Mouse (Mus musculus) ES-E14 (cell line): ENCODE measurements around the gene Ap4m1. TPM values are rescaled to one million over a fixed set of nuclear protein-coding genes. Genes with fewer than 3 reads are reported as not detected.

Experiments used
- DNase-seq: peaks from one replicate; pipeline ENCODE4 v3.0.0-alpha.2; 2013; ENCODE audit warnings: low read depth, low spot score
- H3K27ac ChIP-seq: 2 replicates; pipeline ENCODE4 v1.5.1; 2012; ENCODE audit warnings: low read depth, mild to moderate bottlenecking, low read length, moderate library complexity, mixed read lengths; ENCODE audit not compliant: poor library complexity, insufficient read depth, severe bottlenecking
- H3K36me3 ChIP-seq: 2 replicates; pipeline ENCODE4 v1.6.1; 2012; ENCODE audit warnings: mild to moderate bottlenecking, low read length, moderate library complexity, mixed read lengths; ENCODE audit not compliant: control insufficient read depth, poor library complexity, insufficient read depth, severe bottlenecking
- H3K4me1 ChIP-seq, 2 experiments: fragments of 150-350 bp in 1 of 2; sonication (generic) in 1 of 2; 2 replicates each; pipeline ENCODE4 v1.6.1; 2012; ENCODE audit warnings: low read length in 2 of 2, mild to moderate bottlenecking in 1 of 2, mixed read lengths in 1 of 2; ENCODE audit not compliant: control insufficient read depth in 2 of 2, insufficient read depth in 2 of 2, poor library complexity in 1 of 2
- H3K4me3 ChIP-seq, 2 experiments: fragments of 150-350 bp in 1 of 2; sonication (generic) in 1 of 2; 2 replicates each; pipeline ENCODE4 v1.5.1; 2012; ENCODE audit warnings: low read length in 2 of 2, low read depth in 1 of 2, mild to moderate bottlenecking in 1 of 2, mixed read lengths in 1 of 2; ENCODE audit not compliant: insufficient read depth in 1 of 2, poor library complexity in 1 of 2, severe bottlenecking in 1 of 2
- H3K9ac ChIP-seq: 2 replicates; pipeline ENCODE4 v1.6.1; 2012; ENCODE audit warnings: low read depth, mild to moderate bottlenecking, low read length, mixed read lengths; ENCODE audit not compliant: poor library complexity, insufficient read depth, severe bottlenecking
- H3K9me3 ChIP-seq: fragments of 150-350 bp; sonication (generic); 2 replicates; pipeline ENCODE4 v1.6.1; 2012; ENCODE audit warnings: low read depth, mild to moderate bottlenecking, low read length; ENCODE audit not compliant: control insufficient read depth, insufficient read depth
- CHD2 ChIP-seq: IDR thresholded peaks from 2 replicates; pipeline ENCODE4 v1.6.1; 2014; ENCODE audit warnings: mild to moderate bottlenecking, low read depth, low read length, inconsistent platforms
- HCFC1 ChIP-seq: IDR thresholded peaks from 2 replicates; pipeline ENCODE4 v1.6.1; 2012; ENCODE audit warnings: low read length, inconsistent platforms, borderline replicate concordance; ENCODE audit not compliant: insufficient read depth
- MAFK ChIP-seq: IDR thresholded peaks from 2 replicates; pipeline ENCODE4 v1.6.1; 2014; ENCODE audit warnings: mild to moderate bottlenecking, low read depth, low read length, inconsistent platforms; ENCODE audit not compliant: insufficient read depth
- ZC3H11A ChIP-seq: IDR thresholded peaks from 2 replicates; pipeline ENCODE4 v1.6.1; 2012; ENCODE audit warnings: low read depth, mild to moderate bottlenecking, inconsistent platforms, low read length, borderline replicate concordance
- ZNF384 ChIP-seq: IDR thresholded peaks from 2 replicates; pipeline ENCODE4 v1.6.1; 2012; ENCODE audit warnings: low read depth, low read length, inconsistent platforms
- in situ Hi-C, 2 experiments: fragments of 600-800 bp; cut with MboI; formaldehyde crosslinking; loops; one replicate each; pipeline ENCODE4 v1.15.1; 2025; ENCODE audit warnings: low sequenced_read_pairs in 2 of 2, inconsistent platforms in 1 of 2; ENCODE audit not compliant: unreplicated experiment in 2 of 2
- total RNA-seq: library from RNA; depleted of rRNA; stranded (reverse); fragments of 300-350 nt; gene quantifications from 2 replicates; pipeline ENCODE4 v1.2.3, GENCODE M21; 2012

Ap4m1 gene
- total RNA-seq, 1 experiment = 42.7 TPM

DNA sequence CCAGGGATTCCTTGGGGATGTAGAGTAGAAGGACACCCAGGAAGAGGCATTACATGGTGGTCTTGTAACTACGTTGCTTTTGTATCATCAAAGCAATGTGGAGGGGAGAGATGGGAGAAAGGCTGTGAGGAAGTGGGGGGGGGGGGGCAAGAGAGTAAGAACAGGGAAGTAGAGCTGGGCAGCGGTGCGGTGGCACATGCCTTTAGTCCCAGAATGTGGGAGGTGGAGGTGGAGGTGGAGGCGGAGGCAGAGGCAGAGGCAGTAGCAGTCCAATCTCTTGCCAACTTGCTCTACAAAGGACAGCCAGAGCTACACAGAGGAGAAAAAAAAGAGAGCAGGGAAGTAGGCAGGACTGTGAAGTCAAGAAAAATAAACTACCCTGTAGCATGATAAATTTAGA lies 33.2 kb upstream of the Ap4m1 start:
- Histone ChIP-seq H3K4me1 (no peaks in the 10 kb centered on the region), H3K36me3 (no peaks in the 10 kb centered on the region), H3K27ac (no peak overlapping the region), H3K4me3 (no peak overlapping the region), H3K9me3 (no peaks in the 10 kb centered on the region), H3K9ac (no peak overlapping the region)
- DNase-seq = no peak
- in situ Hi-C loops = no loop called here
- TF ChIP-seq CHD2 = no peak
- no peak for TF ChIP-seq MAFK
- no peak for TF ChIP-seq ZNF384
- no peak for TF ChIP-seq HCFC1
- no peak for TF ChIP-seq ZC3H11A

DNA sequence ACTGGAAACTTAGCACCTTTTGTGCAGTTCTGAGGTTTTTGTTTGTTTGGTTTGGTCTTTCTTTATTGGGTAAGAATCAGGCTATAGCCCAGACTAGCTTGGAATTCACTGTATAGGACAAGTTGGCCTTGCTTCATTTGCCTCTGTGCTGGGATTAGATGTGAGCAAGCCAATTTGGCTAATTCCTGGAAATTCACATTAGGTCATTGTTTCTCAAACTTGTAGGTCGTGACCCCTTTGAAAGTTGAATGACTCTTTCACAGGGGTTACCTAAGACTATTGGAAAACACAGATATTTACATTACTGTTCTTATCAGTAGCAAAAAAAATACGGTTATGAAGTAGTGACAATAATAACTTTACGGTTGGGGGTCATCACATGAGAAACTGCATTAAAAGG lies 17.4 kb upstream of the Ap4m1 start:
- no peak overlapping the region for H3K27ac ChIP-seq
- H3K9me3 ChIP-seq = no peaks in the 10 kb centered on the region
- no peak overlapping the region; the same call in 1 of the 2 replicates for H3K9ac ChIP-seq
- no peak for DNase-seq
- TF ChIP-seq HCFC1 (no peak), CHD2 (no peak), ZNF384 (no peak), ZC3H11A (no peak), MAFK (no peak)
- in situ Hi-C loops = no loop called here
- H3K36me3 ChIP-seq = peaks cover 5% of the 10 kb centered on the region; the same call in 1 of the 2 replicates
- H3K4me1 ChIP-seq = peaks cover 0 to 2% of the 10 kb centered on the region in 2 experiments; a peak in 1 of 4 replicates
- peak overlapping the region in 1 of 2 experiments; percentile 98; a peak in 1 of 4 replicates for H3K4me3 ChIP-seq

DNA sequence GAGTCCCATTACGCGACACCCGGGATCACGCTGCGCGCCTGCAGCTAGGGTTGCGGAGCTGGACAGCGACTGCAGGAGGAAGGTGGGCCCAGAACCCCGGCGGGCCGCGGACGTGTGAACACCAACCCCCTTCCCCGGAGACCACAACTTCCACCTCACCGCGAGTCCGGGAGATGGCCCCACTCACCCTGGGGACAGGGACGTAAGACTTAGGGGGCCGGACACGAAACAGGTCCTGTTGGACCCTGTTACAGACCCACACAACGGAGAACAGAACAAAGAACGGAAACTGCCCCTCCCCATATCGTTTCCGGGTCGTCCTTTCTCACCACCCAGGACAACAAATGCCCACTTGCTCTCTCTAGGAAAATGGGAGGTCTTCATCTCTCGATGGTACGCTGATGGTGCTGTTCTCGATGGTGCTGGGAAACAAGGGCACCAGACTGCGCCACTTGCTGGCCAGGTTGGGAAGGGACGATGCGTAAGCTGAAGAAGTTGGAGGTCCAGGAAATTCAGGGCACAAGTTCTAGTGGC lies 16.3 kb upstream of the Ap4m1 start, which contains the start of gene Zfp113:
TSS of gene Zfp113 (minus strand) at position 302 of the 534 bp plus-strand sequence.
- peak; percentile 95 for DNase-seq
- TF ChIP-seq ZC3H11A = no peak
- 0 out of 2 replicates have a peak, but pooled peaks have one; percentile 12 for TF ChIP-seq CHD2
- TF ChIP-seq MAFK = 0 out of 2 replicates have a peak, but pooled peaks have one; percentile 15
- no peak for TF ChIP-seq ZNF384
- TF ChIP-seq HCFC1 = peak; percentile 76
- peaks cover 2% of the 10 kb centered on the region; the same call in 1 of the 2 replicates for H3K36me3 ChIP-seq
- H3K9me3 ChIP-seq = no peaks in the 10 kb centered on the region
- peak within 1 kb of the TSS; percentile 89 to 98 for H3K4me3 ChIP-seq
- in situ Hi-C loops = no loop called here
- H3K27ac ChIP-seq = no peak within 1 kb of the TSS
- H3K9ac ChIP-seq = peak within 1 kb of the TSS; percentile 78
- peaks cover 0 to 2% of the 10 kb centered on the region in 2 experiments; a peak in 1 of 4 replicates for H3K4me1 ChIP-seq

DNA sequence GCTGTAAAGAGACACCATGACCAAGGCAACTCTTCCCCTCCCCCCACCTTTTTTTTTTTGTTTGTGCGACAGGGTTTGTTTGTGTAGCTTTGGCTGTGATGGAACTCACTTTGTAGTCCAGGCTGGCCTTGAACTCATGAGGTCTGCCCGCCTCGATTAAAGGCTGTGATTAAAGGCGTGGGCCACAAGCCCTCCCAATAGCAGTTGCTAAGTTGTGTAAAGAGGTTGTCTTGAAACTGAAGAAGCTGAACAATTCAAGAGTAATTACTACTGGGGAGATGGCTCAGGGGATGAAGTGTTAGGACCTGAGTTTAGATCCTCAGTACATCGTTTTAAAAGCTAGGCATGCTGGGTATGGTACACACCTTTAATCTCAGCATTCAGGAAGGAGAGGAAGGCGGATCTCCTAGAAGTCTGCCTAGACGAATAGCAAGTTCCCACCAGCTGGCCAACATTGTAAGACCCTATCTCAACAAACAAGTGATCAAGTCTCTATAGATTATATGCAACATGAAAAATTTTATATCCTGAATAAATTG lies 11.5 kb upstream of the Ap4m1 start:
- TF ChIP-seq HCFC1 (no peak), ZNF384 (peak; percentile 82; the same call in 1 of the 2 replicates), MAFK (no peak), ZC3H11A (no peak), CHD2 (no peak; the same call in 1 of the 2 replicates)
- peaks cover 0 to 8% of the 10 kb centered on the region in 2 experiments; a peak in 1 of 4 replicates for H3K4me1 ChIP-seq
- no peaks in the 10 kb centered on the region for H3K9me3 ChIP-seq
- no peak overlapping the region; the same call in 1 of the 2 replicates for H3K9ac ChIP-seq
- in situ Hi-C loops = loop anchor here in 1 of 2 experiments (10.0 kb wide), 1 partner anchor 375 kb away; the partner anchor contains the start of genes Mepce and Zcwpw1
- peaks cover 27% of the 10 kb centered on the region for H3K36me3 ChIP-seq
- peak overlapping the region; percentile 34; the same call in 1 of the 2 replicates for H3K27ac ChIP-seq
- DNase-seq = no peak
- H3K4me3 ChIP-seq = peak overlapping the region; percentile 37 to 87; a peak in 2 of 4 replicates
